In genomic region chr17:6779632-6780031, GRCm38 (mm10) we compare ENCODE assay signal across 8 mouse cellular contexts. TPM values are rescaled to one million over a fixed set of nuclear protein-coding genes. Genes with fewer than 3 reads are reported as not detected.
DNase-seq lines count a peak whose midpoint lies in the region; ATAC-seq lines count a peak whose summit lies in the region.

No protein-coding gene starts in this region.

- H3K27ac ChIP-seq in heart, embryonic 11.5 days (ENCODE audit: low read depth, low read length) = peak overlapping the region; percentile 57
- peak overlapping the region; percentile 74 for H3K27ac ChIP-seq in embryonic facial prominence, embryonic 15.5 days (replicated peaks)
- H3K27ac ChIP-seq in liver, embryonic 12.5 days = 0 out of 2 replicates have a peak overlapping the region, but pooled peaks have one; percentile 76

- H3K4me2 ChIP-seq in heart, embryonic 11.5 days = peak overlapping the region; percentile 81
- H3K4me2 ChIP-seq in embryonic facial prominence, embryonic 15.5 days (replicated peaks) = peak overlapping the region; percentile 90
- H3K4me2 ChIP-seq in liver, embryonic 12.5 days = peak overlapping the region; percentile 93

- peak overlapping the region; percentile 91 for H3K4me3 ChIP-seq in heart, embryonic 11.5 days (ENCODE audit: low read depth, low read length)
- H3K4me3 ChIP-seq in embryonic facial prominence, embryonic 15.5 days (replicated peaks) = peak overlapping the region; percentile 80
- peak overlapping the region; percentile 91 for H3K4me3 ChIP-seq in liver, embryonic 12.5 days

- WGBS in heart, embryonic 11.5 days (ENCODE audit: insufficient replicate concordance) = 17% methylated on average over 7 of the region's 7 CpGs
- 19% methylated on average over 7 of the region's 7 CpGs for WGBS in embryonic facial prominence, embryonic 15.5 days
- 22% methylated on average over 7 of the region's 7 CpGs for WGBS in liver, embryonic 12.5 days (ENCODE audit: insufficient replicate concordance)

- no peaks in the 10 kb centered on the region for H3K27me3 ChIP-seq in heart, embryonic 11.5 days (ENCODE audit: control insufficient read depth, insufficient read depth, low read length)
- peaks cover 16% of the 10 kb centered on the region for H3K27me3 ChIP-seq in embryonic facial prominence, embryonic 15.5 days
- no peaks in the 10 kb centered on the region for H3K27me3 ChIP-seq in liver, embryonic 12.5 days (replicated peaks)

- ATAC-seq in heart, embryonic 11.5 days (replicated peaks; ENCODE audit: insufficient number of reproducible peaks, low FRiP score, low TSS enrichment) = no peak
- ATAC-seq in embryonic facial prominence, embryonic 15.5 days (ENCODE audit: insufficient number of reproducible peaks, low FRiP score, low TSS enrichment, low read depth) = peak; percentile 49
- ATAC-seq in liver, embryonic 12.5 days = no peak

- peak overlapping the region; percentile 63 for H3K9ac ChIP-seq in heart, embryonic 11.5 days (ENCODE audit: low read depth, low read length)
- no peak overlapping the region for H3K9ac ChIP-seq in embryonic facial prominence, embryonic 15.5 days
- peak overlapping the region; percentile 94 for H3K9ac ChIP-seq in liver, embryonic 12.5 days

- no peaks in the 10 kb centered on the region for H3K9me3 ChIP-seq in heart, embryonic 11.5 days (replicated peaks; ENCODE audit: control insufficient read depth, low read length)
- no peaks in the 10 kb centered on the region for H3K9me3 ChIP-seq in embryonic facial prominence, embryonic 15.5 days (replicated peaks)
- no peaks in the 10 kb centered on the region for H3K9me3 ChIP-seq in liver, embryonic 12.5 days (replicated peaks)

- H3K36me3 ChIP-seq in heart, embryonic 11.5 days (ENCODE audit: control insufficient read depth, insufficient read depth, low read length) = no peaks in the 10 kb centered on the region
- no peaks in the 10 kb centered on the region for H3K36me3 ChIP-seq in embryonic facial prominence, embryonic 15.5 days
- H3K36me3 ChIP-seq in liver, embryonic 12.5 days = peaks cover 10% of the 10 kb centered on the region

- DNase-seq in heart, postnatal 25 days (ENCODE audit: low spot score) = no peak
- peak; percentile 43 for DNase-seq in 3T3-L1 (ENCODE audit: low read depth, low spot score)
- DNase-seq in left cerebral cortex, adult 9 months (ENCODE audit: low spot score in 2 of 2) = no peak
- DNase-seq in adrenal gland, postnatal 14 days = no peak
- no peak for DNase-seq in urinary bladder, postnatal 25 days (ENCODE audit: low spot score)

- peaks cover 14% of the 10 kb centered on the region for H3K4me1 ChIP-seq in heart, embryonic 11.5 days (ENCODE audit: control insufficient read depth, insufficient read depth, low read length)
- H3K4me1 ChIP-seq in embryonic facial prominence, embryonic 15.5 days = peaks cover 33% of the 10 kb centered on the region
- H3K4me1 ChIP-seq in liver, embryonic 12.5 days = peaks cover 81% of the 10 kb centered on the region

- intact Hi-C loops in heart, postnatal 25 days (cut with DNase I) = loop anchor here (5.0 kb wide), 2 partner anchors 37 to 113 kb away; no protein-coding TSS in a partner anchor

RNA-seq across cellular contexts. Expression of gene Ezr, which starts 3.0 kb away (rescaled TPM):
- polyA plus RNA-seq in heart, embryonic 11.5 days (2014; fragmentation: Nextera tagmentation; extraction: Ambion mirVana) = 89.2 and 109 TPM in 2 replicates
- total RNA-seq in heart, postnatal 25 days (2021) = 10 to 100 TPM; 39.3 to 43.6 TPM
- 80.3 and 96.0 TPM in 2 replicates for polyA plus RNA-seq in embryonic facial prominence, embryonic 15.5 days (2015; fragmentation: Nextera tagmentation; extraction: Ambion mirVana)
- 67.9 and 72.4 TPM in 2 replicates for polyA plus RNA-seq in liver, embryonic 12.5 days (2016; fragmentation: Nextera tagmentation; extraction: Ambion mirVana)
- 23.6 and 30.5 TPM in 2 replicates for total RNA-seq in adrenal gland, postnatal 14 days (2021)
